Mouse (Mus musculus): Measurements from ENCODE around the gene Nr2e1. TPM values are rescaled to one million over a fixed set of nuclear protein-coding genes. Genes with fewer than 3 reads are reported as not detected.

The Nr2e1 gene
- polyA plus RNA-seq, 1 experiment from 2014 or later, result not detected

DNA sequence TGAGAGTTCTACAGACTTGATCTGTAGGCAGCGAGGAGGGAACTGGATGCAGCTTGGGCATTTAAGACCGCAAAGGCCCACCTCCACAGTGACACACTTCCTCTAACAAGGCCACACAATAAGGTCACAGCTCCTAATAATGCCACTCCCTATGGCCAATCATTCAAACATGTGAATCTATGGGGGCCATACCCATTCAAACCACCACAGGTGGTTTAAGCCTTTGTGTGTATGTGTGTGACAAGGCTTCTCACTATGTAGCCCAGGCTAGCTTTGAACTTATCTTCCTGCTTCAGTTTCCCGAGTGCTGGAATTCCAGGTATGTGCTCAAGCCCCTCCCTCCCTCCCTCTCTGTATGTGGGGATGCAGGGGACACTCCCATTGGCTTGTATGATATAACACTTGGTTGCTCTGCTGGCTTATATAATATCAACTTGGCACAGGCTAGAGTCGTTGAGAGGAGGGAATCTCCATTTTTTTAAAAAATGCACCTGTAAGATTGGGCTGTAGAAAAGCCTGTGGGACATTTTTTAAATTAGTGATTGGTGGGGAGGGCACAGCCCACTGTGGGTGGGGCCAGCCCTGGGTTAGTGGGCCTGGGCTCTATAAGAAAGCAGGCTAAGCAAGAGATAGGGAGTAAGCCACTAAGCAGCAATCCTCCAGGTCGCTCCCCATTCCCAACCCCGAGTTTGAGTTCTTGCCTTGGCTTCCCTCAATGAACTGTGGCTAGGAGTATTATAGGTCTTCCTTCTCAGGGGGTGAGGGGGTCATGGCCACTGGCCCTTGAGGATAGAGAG lies 37.5 kb downstream of the Nr2e1 start:
- Histone ChIP-seq H3K9me3 (ENCODE audit: control insufficient read depth, low read length) (no peaks in the 10 kb centered on the region), H3K27ac (ENCODE audit: low read depth, low read length) (no peak overlapping the region), H3K4me3 (ENCODE audit: low read length) (no peak overlapping the region), H3K4me1 (ENCODE audit: control insufficient read depth, insufficient read depth, low read length) (no peaks in the 10 kb centered on the region), H3K4me2 (replicated peaks; ENCODE audit: low read depth, low read length) (no peak overlapping the region), H3K27me3 (ENCODE audit: control insufficient read depth, insufficient read depth, low read length) (no peaks in the 10 kb centered on the region), H3K36me3 (ENCODE audit: control insufficient read depth, insufficient read depth, low read length) (no peaks in the 10 kb centered on the region), H3K9ac (ENCODE audit: low read depth, low read length) (no peak overlapping the region)
- no peak for ATAC-seq (ENCODE audit: low FRiP score, low TSS enrichment)
- WGBS, result 82% methylated on average over 6 of the region's 6 CpGs

DNA sequence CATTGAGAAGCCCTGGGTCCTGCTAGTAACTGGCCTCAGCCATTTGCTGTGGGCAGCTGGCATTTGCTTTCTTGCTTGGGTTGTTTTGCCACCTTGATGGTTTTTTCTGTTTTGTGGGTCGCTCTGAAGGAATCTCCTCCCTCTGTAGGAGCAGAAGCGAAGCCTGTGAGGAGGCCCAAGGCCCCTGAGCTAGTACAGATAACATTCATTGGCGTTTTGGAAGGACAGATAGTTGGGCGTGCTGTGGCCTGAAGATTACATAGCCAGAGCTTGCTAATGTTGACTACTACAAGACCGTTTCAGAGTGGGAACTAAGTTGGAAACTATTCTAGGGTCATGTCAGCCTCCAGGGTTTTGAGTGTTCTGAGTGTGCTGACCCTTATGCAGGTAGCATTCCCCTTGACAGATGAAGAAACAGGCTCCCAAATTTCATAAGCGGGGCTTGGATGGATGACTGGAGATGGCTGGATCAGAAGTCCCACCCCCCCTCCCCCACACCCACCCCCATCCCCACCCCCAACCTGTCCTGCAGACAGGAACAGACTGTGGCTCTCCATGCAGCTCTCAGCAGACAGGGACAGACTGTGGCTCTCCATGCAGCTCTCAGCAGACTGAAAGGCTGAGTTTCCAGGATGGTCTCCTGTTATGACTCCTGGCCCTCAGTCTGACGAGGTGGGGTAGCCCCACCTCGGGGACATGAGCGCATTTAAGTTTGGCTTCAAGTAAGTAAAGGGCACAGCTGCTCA lies 45.7 kb downstream of the Nr2e1 start:
- H3K4me2 ChIP-seq (replicated peaks; ENCODE audit: low read depth, low read length), result no peak overlapping the region
- H3K27ac ChIP-seq (ENCODE audit: low read depth, low read length), result no peak overlapping the region
- H3K9me3 ChIP-seq (ENCODE audit: control insufficient read depth, low read length), result no peaks in the 10 kb centered on the region
- H3K4me1 ChIP-seq (ENCODE audit: control insufficient read depth, insufficient read depth, low read length), result no peaks in the 10 kb centered on the region
- no peak overlapping the region for H3K9ac ChIP-seq (ENCODE audit: low read depth, low read length)
- peaks cover 37% of the 10 kb centered on the region; the same call in 1 of the 2 replicates for H3K36me3 ChIP-seq (ENCODE audit: control insufficient read depth, insufficient read depth, low read length)
- H3K4me3 ChIP-seq (ENCODE audit: low read length), result no peak overlapping the region
- H3K27me3 ChIP-seq (ENCODE audit: control insufficient read depth, insufficient read depth, low read length), result no peaks in the 10 kb centered on the region
- 86% methylated on average over 9 of the region's 9 CpGs for WGBS
- ATAC-seq (ENCODE audit: low FRiP score, low TSS enrichment), result no peak

DNA sequence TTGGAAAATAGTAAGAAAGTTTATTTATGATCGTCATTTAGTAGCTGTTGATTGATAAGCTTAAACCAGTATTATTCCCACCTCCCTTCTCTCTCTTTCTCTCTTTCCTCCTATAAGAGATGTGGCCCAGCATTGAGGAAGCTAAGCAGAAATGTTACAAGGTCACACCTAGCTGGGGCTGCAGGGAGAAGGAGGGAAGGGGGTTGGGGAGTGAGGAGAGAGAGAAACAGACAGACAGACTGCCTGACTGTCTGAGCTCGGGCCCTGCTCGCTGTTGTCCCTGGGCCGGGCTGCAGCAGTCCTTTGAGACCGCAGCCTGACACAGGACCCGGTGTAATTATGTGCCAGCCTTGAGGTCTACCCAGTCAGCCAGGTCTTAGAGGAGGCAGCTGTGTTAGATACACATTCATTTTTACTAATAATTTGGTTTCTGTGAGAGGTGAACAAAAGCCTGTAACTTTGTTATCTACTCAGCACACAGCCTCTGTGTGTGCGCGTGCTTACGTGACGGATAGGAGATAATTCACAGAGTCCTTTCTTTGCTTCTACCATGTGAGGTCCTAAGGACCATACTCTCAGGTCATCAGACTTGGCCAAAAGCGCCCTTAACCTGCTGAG lies 49.5 kb downstream of the Nr2e1 start:
- Histone ChIP-seq H3K4me3 (ENCODE audit: low read length) (no peak overlapping the region), H3K27ac (ENCODE audit: low read depth, low read length) (no peak overlapping the region), H3K36me3 (ENCODE audit: control insufficient read depth, insufficient read depth, low read length) (peaks cover 48% of the 10 kb centered on the region; the same call in 1 of the 2 replicates), H3K27me3 (ENCODE audit: control insufficient read depth, insufficient read depth, low read length) (no peaks in the 10 kb centered on the region), H3K9ac (ENCODE audit: low read depth, low read length) (no peak overlapping the region), H3K4me1 (ENCODE audit: control insufficient read depth, insufficient read depth, low read length) (no peaks in the 10 kb centered on the region), H3K4me2 (replicated peaks; ENCODE audit: low read depth, low read length) (no peak overlapping the region), H3K9me3 (ENCODE audit: control insufficient read depth, low read length) (no peaks in the 10 kb centered on the region)
- ATAC-seq (ENCODE audit: low FRiP score, low TSS enrichment), result no peak
- 89% methylated on average over 11 of the region's 11 CpGs for WGBS

DNA sequence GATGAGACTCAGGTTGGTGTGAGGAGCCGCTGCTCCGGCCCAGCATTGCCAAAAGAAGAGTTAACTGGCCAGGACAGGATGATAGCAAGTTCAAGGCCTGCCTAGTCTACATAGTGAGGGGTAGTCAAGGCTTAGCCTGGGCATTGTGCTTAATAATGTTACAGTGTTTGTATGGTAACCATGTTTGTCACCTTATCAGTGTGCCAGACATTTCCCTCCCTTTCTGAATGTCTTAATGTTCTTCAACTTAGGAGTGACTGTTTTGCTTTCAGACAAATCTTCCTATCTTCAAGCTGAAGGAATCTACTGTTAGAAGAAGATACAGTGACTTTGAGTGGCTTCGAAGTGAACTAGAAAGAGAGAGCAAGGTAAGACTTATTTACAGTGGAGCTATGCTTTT lies 57.8 kb downstream of the Nr2e1 start:
- Histone ChIP-seq H3K27ac (ENCODE audit: low read depth, low read length) (no peak overlapping the region), H3K4me3 (ENCODE audit: low read length) (no peak overlapping the region), H3K4me1 (ENCODE audit: control insufficient read depth, insufficient read depth, low read length) (no peaks in the 10 kb centered on the region), H3K4me2 (replicated peaks; ENCODE audit: low read depth, low read length) (no peak overlapping the region), H3K9me3 (ENCODE audit: control insufficient read depth, low read length) (no peaks in the 10 kb centered on the region), H3K9ac (ENCODE audit: low read depth, low read length) (no peak overlapping the region), H3K36me3 (ENCODE audit: control insufficient read depth, insufficient read depth, low read length) (peaks cover 34% of the 10 kb centered on the region), H3K27me3 (ENCODE audit: control insufficient read depth, insufficient read depth, low read length) (no peaks in the 10 kb centered on the region)
- ATAC-seq (ENCODE audit: low FRiP score, low TSS enrichment), result no peak
- WGBS, result 99% methylated on average over 3 of the region's 3 CpGs

DNA sequence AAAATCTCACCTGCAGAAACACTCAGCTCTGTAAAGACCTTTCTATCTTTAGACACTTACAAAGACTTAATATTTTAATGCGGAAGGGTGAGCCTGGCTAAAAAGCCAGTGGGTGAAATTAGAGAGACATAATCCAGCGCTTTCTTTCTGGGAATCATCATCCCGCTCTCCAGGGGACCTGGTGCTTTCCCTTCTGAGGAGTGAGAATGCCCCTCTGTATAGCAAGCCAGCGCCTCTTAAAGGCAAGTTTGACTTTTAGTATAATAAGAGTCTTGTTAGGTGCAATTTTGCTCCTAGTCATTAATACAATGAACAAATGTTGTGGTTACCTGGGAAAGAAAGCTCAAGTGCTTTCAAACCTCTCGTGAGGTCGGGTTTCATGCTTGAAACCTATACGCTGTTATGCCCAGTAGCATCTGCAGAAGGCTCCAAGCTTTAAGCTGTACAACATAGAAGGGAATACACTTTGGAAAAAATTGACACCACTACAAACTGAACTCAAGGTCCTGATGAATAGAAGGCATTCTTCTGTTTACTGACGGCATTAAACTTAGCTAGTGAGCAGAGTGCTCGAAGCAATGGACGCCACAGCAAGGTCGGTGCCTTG lies 59.8 kb downstream of the Nr2e1 start:
- Histone ChIP-seq H3K4me1 (ENCODE audit: control insufficient read depth, insufficient read depth, low read length) (no peaks in the 10 kb centered on the region), H3K4me3 (ENCODE audit: low read length) (no peak overlapping the region), H3K27ac (ENCODE audit: low read depth, low read length) (no peak overlapping the region), H3K4me2 (replicated peaks; ENCODE audit: low read depth, low read length) (no peak overlapping the region), H3K36me3 (ENCODE audit: control insufficient read depth, insufficient read depth, low read length) (peaks cover 27% of the 10 kb centered on the region), H3K9ac (ENCODE audit: low read depth, low read length) (no peak overlapping the region), H3K9me3 (ENCODE audit: control insufficient read depth, low read length) (no peaks in the 10 kb centered on the region), H3K27me3 (ENCODE audit: control insufficient read depth, insufficient read depth, low read length) (no peaks in the 10 kb centered on the region)
- WGBS, result 79% methylated on average over 11 of the region's 11 CpGs
- no peak for ATAC-seq (ENCODE audit: low FRiP score, low TSS enrichment)

DNA sequence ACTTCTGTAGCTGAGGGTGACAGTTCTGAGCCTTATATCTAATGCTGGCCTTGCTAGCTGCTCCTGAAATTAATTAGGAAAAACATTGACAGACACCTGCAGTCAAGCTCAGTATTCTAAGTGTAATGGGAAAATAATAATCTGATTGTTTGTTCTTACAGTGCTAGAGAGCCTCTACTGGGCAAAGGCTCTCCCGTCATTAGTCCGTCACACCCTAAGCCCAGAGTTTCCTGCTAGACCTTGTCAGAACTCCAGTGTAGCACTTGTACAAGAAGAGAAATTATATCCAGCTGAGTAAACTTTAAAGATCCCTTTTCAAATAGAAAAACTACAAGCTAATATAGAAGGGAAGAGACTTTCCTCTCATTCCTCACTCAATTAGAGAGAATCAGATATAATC lies 60.5 kb downstream of the Nr2e1 start:
- H3K27ac ChIP-seq (ENCODE audit: low read depth, low read length), result no peak overlapping the region
- no peak overlapping the region for H3K9ac ChIP-seq (ENCODE audit: low read depth, low read length)
- no peaks in the 10 kb centered on the region for H3K27me3 ChIP-seq (ENCODE audit: control insufficient read depth, insufficient read depth, low read length)
- ATAC-seq (ENCODE audit: low FRiP score, low TSS enrichment), result no peak
- WGBS, result 62% methylated on average over 2 of the region's 2 CpGs
- no peak overlapping the region for H3K4me3 ChIP-seq (ENCODE audit: low read length)
- H3K9me3 ChIP-seq (ENCODE audit: control insufficient read depth, low read length), result no peaks in the 10 kb centered on the region
- no peak overlapping the region for H3K4me2 ChIP-seq (replicated peaks; ENCODE audit: low read depth, low read length)
- H3K36me3 ChIP-seq (ENCODE audit: control insufficient read depth, insufficient read depth, low read length), result peaks cover 20% of the 10 kb centered on the region
- H3K4me1 ChIP-seq (ENCODE audit: control insufficient read depth, insufficient read depth, low read length), result no peaks in the 10 kb centered on the region

DNA sequence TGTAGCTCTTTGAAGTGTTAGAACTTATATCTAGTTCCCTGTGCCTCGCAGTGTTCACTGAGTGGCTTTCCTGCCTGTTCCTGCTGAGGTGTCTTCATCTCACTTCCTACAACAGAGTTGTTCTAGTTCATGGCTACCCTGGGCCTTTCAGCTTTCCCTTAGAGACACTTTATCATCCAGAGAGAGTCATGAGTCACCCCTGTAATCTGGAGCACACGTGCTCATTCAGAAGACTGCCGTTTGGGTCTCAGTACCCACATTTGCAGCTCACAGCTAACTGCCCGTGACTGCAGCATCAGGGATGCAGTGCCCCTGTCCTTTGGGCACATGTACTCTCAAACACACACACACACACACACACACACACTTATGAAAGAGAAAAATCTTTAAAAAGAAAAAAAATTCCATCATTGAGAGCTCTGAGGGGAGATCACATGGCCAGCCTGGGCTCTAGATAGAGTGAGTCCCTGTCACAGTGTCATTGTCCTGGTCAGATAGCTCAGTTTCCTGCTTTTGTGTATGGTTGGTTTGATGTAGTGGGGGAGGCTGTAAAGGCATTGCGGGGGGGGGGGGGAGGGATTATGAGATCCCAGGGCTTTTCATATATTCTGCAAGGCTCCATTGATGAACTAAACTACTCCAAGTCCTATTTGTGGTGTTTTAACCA lies 62.0 kb downstream of the Nr2e1 start:
- WGBS, result 63% methylated on average over 5 of the region's 5 CpGs
- Histone ChIP-seq H3K4me2 (replicated peaks; ENCODE audit: low read depth, low read length) (no peak overlapping the region), H3K27ac (ENCODE audit: low read depth, low read length) (no peak overlapping the region), H3K36me3 (ENCODE audit: control insufficient read depth, insufficient read depth, low read length) (peaks cover 9% of the 10 kb centered on the region; the same call in 1 of the 2 replicates), H3K9ac (ENCODE audit: low read depth, low read length) (no peak overlapping the region), H3K4me1 (ENCODE audit: control insufficient read depth, insufficient read depth, low read length) (no peaks in the 10 kb centered on the region), H3K9me3 (ENCODE audit: control insufficient read depth, low read length) (no peaks in the 10 kb centered on the region), H3K27me3 (ENCODE audit: control insufficient read depth, insufficient read depth, low read length) (no peaks in the 10 kb centered on the region), H3K4me3 (ENCODE audit: low read length) (no peak overlapping the region)
- no peak for ATAC-seq (ENCODE audit: low FRiP score, low TSS enrichment)

DNA sequence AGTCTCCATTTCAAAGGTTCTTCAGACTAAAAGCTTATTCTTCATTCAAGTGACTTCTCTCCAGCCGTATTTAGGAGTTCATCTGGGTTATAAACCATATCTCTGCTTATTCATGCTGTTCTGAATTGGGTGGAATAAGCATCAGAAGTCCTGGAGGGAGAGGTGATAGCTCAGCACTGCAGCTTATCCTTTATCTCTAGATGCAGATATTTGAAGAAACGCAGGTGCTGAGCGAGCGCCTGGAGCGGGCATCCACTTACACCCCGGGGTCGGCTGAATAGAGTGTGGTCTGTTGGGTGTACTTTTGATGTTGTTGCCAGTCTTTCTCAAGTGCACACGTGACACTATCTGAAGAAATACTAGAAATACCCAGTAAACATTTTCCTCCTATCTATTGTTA lies 65.1 kb downstream of the Nr2e1 start:
- no peaks in the 10 kb centered on the region for H3K4me1 ChIP-seq (ENCODE audit: control insufficient read depth, insufficient read depth, low read length)
- no peaks in the 10 kb centered on the region for H3K9me3 ChIP-seq (ENCODE audit: control insufficient read depth, low read length)
- H3K27ac ChIP-seq (ENCODE audit: low read depth, low read length), result no peak overlapping the region
- no peaks in the 10 kb centered on the region for H3K27me3 ChIP-seq (ENCODE audit: control insufficient read depth, insufficient read depth, low read length)
- 90% methylated on average over 8 of the region's 8 CpGs for WGBS
- H3K4me2 ChIP-seq (replicated peaks; ENCODE audit: low read depth, low read length), result no peak overlapping the region
- no peak overlapping the region for H3K9ac ChIP-seq (ENCODE audit: low read depth, low read length)
- H3K4me3 ChIP-seq (ENCODE audit: low read length), result no peak overlapping the region
- H3K36me3 ChIP-seq (ENCODE audit: control insufficient read depth, insufficient read depth, low read length), result no peaks in the 10 kb centered on the region; the same call in 1 of the 2 replicates
- ATAC-seq (ENCODE audit: low FRiP score, low TSS enrichment), result no peak

Data from kidney, embryonic 14.5 days (tissue).